Mouse (Mus musculus) heart, adult 10 weeks (tissue): Measurements from ENCODE around the gene Gbx1. TPM values are rescaled to one million over a fixed set of nuclear protein-coding genes. Genes with fewer than 3 reads are reported as not detected.

Source experiments
- polyA plus RNA-seq: library from polyadenylated mRNA; stranded (reverse); fragments of 350-450 nt; fragmentation: Illumina TruSeq; extraction: RNeasy Lipid Tissue Mini Kit (QIAGEN cat#74804); gene quantifications from one replicate; pipeline ENCODE4 v1.2.3, GENCODE M21; 2014; ENCODE audit warnings: low read depth, low replicate concordance

Gbx1 gene
- polyA plus RNA-seq = not detected

GRCm38 (mm10) chr5:24526889-24527230 lies at the start of gene Gbx1:
Gene Gbx1, minus strand, starts transcription at chr5:24527202.

GRCm38 (mm10) chr5:24556709-24557108 lies 29.7 kb upstream of the Gbx1 start, which contains the start of gene 4931409K22Rik:
Gene 4931409K22Rik, minus strand, starts transcription at chr5:24556809.

GRCm38 (mm10) chr5:24540387-24541143 lies 13.6 kb upstream of the Gbx1 start, which contains the start of gene Asb10:
Gene Asb10, minus strand, starts transcription at chr5:24540978.

Other genes starting within 250 kb of the Gbx1 start
- 73.4 TPM for gene Kcnh2, start 175.6 kb downstream of the Gbx1 start, polyA plus RNA-seq
- 18.7 TPM for gene Nos3, start 162.4 kb downstream of the Gbx1 start, polyA plus RNA-seq
- gene Atg9b, start 135.1 kb downstream of the Gbx1 start, polyA plus RNA-seq = 1.4 TPM
- 90.0 TPM for gene Abcb8, start 133.5 kb downstream of the Gbx1 start, polyA plus RNA-seq
- gene Asic3, start 113.8 kb downstream of the Gbx1 start, polyA plus RNA-seq = 0.21 TPM
- gene Cdk5, start 103.7 kb downstream of the Gbx1 start, polyA plus RNA-seq = 23.0 TPM
- 24.9 TPM for gene Slc4a2, start 103.4 kb downstream of the Gbx1 start, polyA plus RNA-seq
- gene Fastk, start 81.9 kb downstream of the Gbx1 start, polyA plus RNA-seq = 266 TPM
- gene Tmub1, start 79.3 kb downstream of the Gbx1 start, polyA plus RNA-seq = 18.0 TPM
- gene Agap3, start 75.0 kb downstream of the Gbx1 start, polyA plus RNA-seq = 83.9 TPM
- 88.1 TPM for gene Asb10, start 13.8 kb upstream of the Gbx1 start, polyA plus RNA-seq
- gene 4931409K22Rik, start 29.6 kb upstream of the Gbx1 start, polyA plus RNA-seq = not detected
- gene Abcf2, start 50.3 kb upstream of the Gbx1 start, polyA plus RNA-seq = 59.9 TPM
- 6.5 TPM for gene Chpf2, start 59.5 kb upstream of the Gbx1 start, polyA plus RNA-seq
- 61.2 TPM for gene Smarcd3, start 97.2 kb upstream of the Gbx1 start, polyA plus RNA-seq
- gene Nub1, start 158.3 kb upstream of the Gbx1 start, polyA plus RNA-seq = 36.8 TPM
- 0.97 TPM for gene Wdr86, start 203.5 kb upstream of the Gbx1 start, polyA plus RNA-seq
- gene Crygn, start 230.8 kb upstream of the Gbx1 start, polyA plus RNA-seq = not detected